Mouse (Mus musculus): ENCODE measurements around the gene Mmachc.
"Not testable (repeated sequence)": the region's sequence is repeated elsewhere in the genome, so short reads cannot be mapped to it uniquely, and the experiment has no call there.

DNA sequence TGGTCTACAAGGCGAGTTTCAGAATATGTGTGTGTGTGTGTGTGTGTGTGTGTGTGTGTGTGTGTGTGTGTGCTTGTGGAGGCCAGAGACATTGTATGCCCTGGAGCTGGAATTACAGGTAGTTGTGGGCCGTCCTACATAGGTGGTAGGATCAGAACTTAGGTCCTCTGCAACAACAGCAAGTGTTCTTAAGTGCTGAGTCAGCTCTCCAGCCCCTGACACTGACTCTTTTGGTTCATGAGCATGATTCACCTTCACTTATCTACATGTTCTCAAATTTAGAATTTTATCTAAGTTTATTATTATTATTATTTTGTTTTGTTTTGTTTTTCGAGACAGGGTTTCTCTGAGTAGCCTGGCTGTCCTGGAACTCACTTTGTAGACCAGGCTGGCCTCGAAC is 27.7 kb downstream of the Mmachc start:
- not testable (repeated sequence) for TF ChIP-seq CTCF (IDR thresholded peaks at IDR 0.05; ENCODE audit: insufficient read depth, low read length); POLR2A (IDR thresholded peaks at IDR 0.05; ENCODE audit: borderline replicate concordance, extremely low read depth, low read depth, low read length)
